ENCODE assay signal across 11 mouse cellular contexts in the genomic region with DNA sequence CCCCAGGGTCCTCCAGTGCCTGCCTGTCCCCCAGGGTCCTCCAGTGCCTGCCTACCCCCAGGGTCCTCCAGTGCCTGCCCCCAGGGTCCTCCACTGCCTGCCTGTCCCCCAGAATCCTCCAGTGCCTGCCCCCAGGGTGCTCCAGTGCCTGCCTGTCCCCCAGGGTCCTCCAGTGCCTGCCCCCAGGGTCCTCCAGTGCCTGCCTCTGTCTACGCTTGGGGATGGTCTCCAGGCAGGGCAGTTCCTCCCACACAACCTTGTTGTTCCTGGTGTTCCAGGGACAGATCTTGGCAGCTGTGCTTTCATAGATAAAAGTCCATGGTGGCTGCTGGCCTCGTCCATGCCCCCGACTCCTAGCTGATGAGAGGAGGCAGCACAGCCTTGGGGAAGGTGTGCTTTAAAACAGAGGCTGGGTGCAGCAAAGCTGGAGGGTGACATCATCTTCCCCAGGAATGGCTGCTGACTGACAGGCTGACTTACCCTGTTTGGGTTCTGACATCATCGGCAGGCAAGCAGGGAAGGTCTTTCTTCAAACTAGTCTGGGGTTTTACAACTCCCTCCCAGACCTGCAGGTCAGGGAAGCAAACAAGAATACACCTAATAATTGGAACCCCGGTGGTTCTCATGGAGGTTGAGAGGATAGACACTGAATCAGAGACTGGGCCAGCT. TPM values are rescaled to one million over a fixed set of nuclear protein-coding genes. Genes with fewer than 3 reads are reported as not detected.
DNase-seq lines count a peak whose midpoint lies in the region; ATAC-seq and TF ChIP-seq lines count a peak whose summit lies in the region.
"Had no signal": no experiment of that assay in that cellular context is flagged by ENCODE, and none has a peak within 500 bp of the region (broad histone marks: within the 10 kb centered on the region; RNA-seq: fewer than 3 reads in every experiment).

No protein-coding gene starts in this region.

- no peaks in the 10 kb centered on the region for H3K36me3 ChIP-seq in heart, postnatal 0 days (replicated peaks; ENCODE audit: control insufficient read depth, insufficient read depth, low read length)
- H3K36me3 ChIP-seq in embryonic facial prominence, embryonic 13.5 days = no peaks in the 10 kb centered on the region
- no peaks in the 10 kb centered on the region for H3K36me3 ChIP-seq in hindbrain, embryonic 16.5 days (ENCODE audit: control insufficient read depth, insufficient read depth, low read length)
- no peaks in the 10 kb centered on the region for H3K36me3 ChIP-seq in neural tube, embryonic 13.5 days
- H3K36me3 ChIP-seq: kidney, embryonic 15.5 days; lung, embryonic 15.5 days had no signal

- H3K4me1 ChIP-seq in heart, postnatal 0 days (ENCODE audit: control insufficient read depth, insufficient read depth) = peaks cover 34% of the 10 kb centered on the region
- peaks cover 21% of the 10 kb centered on the region for H3K4me1 ChIP-seq in embryonic facial prominence, embryonic 13.5 days
- peaks cover 22% of the 10 kb centered on the region for H3K4me1 ChIP-seq in hindbrain, embryonic 16.5 days (ENCODE audit: control insufficient read depth, insufficient read depth, low read depth, low read length)
- peaks cover 69% of the 10 kb centered on the region for H3K4me1 ChIP-seq in neural tube, embryonic 13.5 days (replicated peaks)

- H3K4me3 ChIP-seq in heart, postnatal 0 days (ENCODE audit: low read depth, low read length) = no peak overlapping the region
- no peak overlapping the region for H3K4me3 ChIP-seq in embryonic facial prominence, embryonic 13.5 days
- H3K4me3 ChIP-seq in hindbrain, embryonic 16.5 days (ENCODE audit: low read length) = no peak overlapping the region
- H3K4me3 ChIP-seq in neural tube, embryonic 13.5 days = no peak overlapping the region
- H3K4me3 ChIP-seq: heart, adult 2 months; kidney, embryonic 15.5 days; lung, embryonic 15.5 days had no signal

- H3K9ac ChIP-seq in heart, postnatal 0 days (replicated peaks; ENCODE audit: low read depth, low read length) = no peak overlapping the region
- 0 out of 2 replicates have a peak overlapping the region, but pooled peaks have one; percentile 4 for H3K9ac ChIP-seq in embryonic facial prominence, embryonic 13.5 days
- no peak overlapping the region for H3K9ac ChIP-seq in hindbrain, embryonic 16.5 days (ENCODE audit: low read depth, low read length)
- H3K9ac ChIP-seq in neural tube, embryonic 13.5 days = no peak overlapping the region
- H3K9ac ChIP-seq: kidney, embryonic 15.5 days; lung, embryonic 15.5 days had no signal

- H3K9me3 ChIP-seq in heart, postnatal 0 days (replicated peaks; ENCODE audit: control insufficient read depth, low read length) = no peaks in the 10 kb centered on the region
- H3K9me3 ChIP-seq in embryonic facial prominence, embryonic 13.5 days = no peaks in the 10 kb centered on the region
- H3K9me3 ChIP-seq in hindbrain, embryonic 16.5 days (ENCODE audit: control insufficient read depth, low read length) = no peaks in the 10 kb centered on the region
- H3K9me3 ChIP-seq in neural tube, embryonic 13.5 days = no peaks in the 10 kb centered on the region
- H3K9me3 ChIP-seq: kidney, embryonic 15.5 days; lung, embryonic 15.5 days had no signal

- no peak overlapping the region; the same call in 1 of the 2 replicates for H3K27ac ChIP-seq in heart, postnatal 0 days (ENCODE audit: low read depth)
- no peak overlapping the region for H3K27ac ChIP-seq in embryonic facial prominence, embryonic 13.5 days
- H3K27ac ChIP-seq in hindbrain, embryonic 16.5 days (ENCODE audit: low read depth, low read length) = peak overlapping the region; percentile 78
- peak overlapping the region; percentile 78 for H3K27ac ChIP-seq in neural tube, embryonic 13.5 days (replicated peaks)
- H3K27ac ChIP-seq: heart, adult 2 months; kidney, embryonic 15.5 days; lung, embryonic 15.5 days had no signal

- TF ChIP-seq EP300 in heart, postnatal 0 days (IDR thresholded peaks at IDR 0.05; ENCODE audit: low read depth) = no peak

- peak; percentile 49 for DNase-seq in heart, postnatal 0 days (ENCODE audit: low spot score)
- no peak for DNase-seq in heart, postnatal 14 days
- DNase-seq in ovary, adult 18-20 months (ENCODE audit: low spot score) = no peak
- no peak for DNase-seq in lung, postnatal 4 days
- DNase-seq: heart, adult 2 months had no signal

- ATAC-seq in heart, postnatal 0 days (ENCODE audit: insufficient read depth, low read depth) = peak; percentile 69
- ATAC-seq in embryonic facial prominence, embryonic 13.5 days (ENCODE audit: insufficient number of reproducible peaks, insufficient read depth, low FRiP score, low TSS enrichment, low read depth) = no peak
- no peak for ATAC-seq in hindbrain, embryonic 16.5 days
- no peak for ATAC-seq in neural tube, embryonic 13.5 days (ENCODE audit: low read depth)
- ATAC-seq in granulocyte monocyte progenitor cell, adult 5-6 weeks (replicated peaks; ENCODE audit: poor library complexity, severe bottlenecking) = no peak

- 26% methylated on average over 5 of the region's 5 CpGs for WGBS in heart, postnatal 0 days
- WGBS in embryonic facial prominence, embryonic 13.5 days = 62% methylated on average over 5 of the region's 5 CpGs
- 29% methylated on average over 5 of the region's 5 CpGs for WGBS in hindbrain, embryonic 16.5 days
- 53% methylated on average over 5 of the region's 5 CpGs for WGBS in neural tube, embryonic 13.5 days

- H3K27me3 ChIP-seq in heart, postnatal 0 days (ENCODE audit: control insufficient read depth, insufficient read depth, low read length) = peaks cover 9% of the 10 kb centered on the region; the same call in 1 of the 2 replicates
- H3K27me3 ChIP-seq in embryonic facial prominence, embryonic 13.5 days = peaks cover 4% of the 10 kb centered on the region; the same call in 1 of the 2 replicates
- no peaks in the 10 kb centered on the region for H3K27me3 ChIP-seq in hindbrain, embryonic 16.5 days (replicated peaks; ENCODE audit: control insufficient read depth, insufficient read depth, low read length)
- peaks cover 9% of the 10 kb centered on the region; the same call in 1 of the 2 replicates for H3K27me3 ChIP-seq in neural tube, embryonic 13.5 days

- intact Hi-C loops in heart, postnatal 14 days (cut with DNase I) = no loop called here

- TF ChIP-seq CTCF in heart, postnatal 0 days (IDR thresholded peaks at IDR 0.05; ENCODE audit: low read depth) = no peak

- H3K4me2 ChIP-seq in heart, postnatal 0 days (ENCODE audit: low read depth, low read length) = no peak overlapping the region
- H3K4me2 ChIP-seq in embryonic facial prominence, embryonic 13.5 days = no peak overlapping the region
- no peak overlapping the region for H3K4me2 ChIP-seq in hindbrain, embryonic 16.5 days (ENCODE audit: low read length)
- no peak overlapping the region for H3K4me2 ChIP-seq in neural tube, embryonic 13.5 days
- H3K4me2 ChIP-seq: kidney, embryonic 15.5 days; lung, embryonic 15.5 days had no signal

RNA-seq across cellular contexts. Expression of gene Sox8, which starts 9.8 kb away (rescaled TPM):
- not detected in 2 replicates for total RNA-seq in heart, postnatal 0 days (2014; rRNA removed; ENCODE audit: low replicate concordance)
- 0.11 and 0.37 TPM in 2 replicates for polyA plus RNA-seq in heart, postnatal 0 days (2015; fragmentation: Nextera tagmentation; extraction: Ambion mirVana)
- total RNA-seq in heart, postnatal 14 days (2021) = under 1 TPM; 0.56 to 0.67 TPM
- 9.1 and 11.1 TPM in 2 replicates for polyA plus RNA-seq in embryonic facial prominence, embryonic 13.5 days (2015; fragmentation: Nextera tagmentation; extraction: Ambion mirVana)
- 24.2 and 25.1 TPM in 2 replicates for polyA plus RNA-seq in hindbrain, embryonic 16.5 days (2015; fragmentation: Nextera tagmentation; extraction: Ambion mirVana)
- 10.8 and 11.6 TPM in 2 replicates for polyA plus RNA-seq in neural tube, embryonic 13.5 days (2015; fragmentation: Nextera tagmentation; extraction: Ambion mirVana)
- total RNA-seq in granulocyte monocyte progenitor cell, adult 5-6 weeks (2014; fragmentation: Nextera tagmentation) = 1.1 TPM in 1 of 2 replicates, not detected in the other
- not detected in 2 replicates for total RNA-seq in granulocyte monocyte progenitor cell, adult 5-6 weeks (2017)

RNA-seq across cellular contexts. Expression of gene Lmf1, which starts 18.2 kb away (rescaled TPM):
- total RNA-seq in heart, postnatal 0 days (2014; rRNA removed; ENCODE audit: low replicate concordance) = 44.9 and 52.8 TPM in 2 replicates
- polyA plus RNA-seq in heart, postnatal 0 days (2015; fragmentation: Nextera tagmentation; extraction: Ambion mirVana) = 30.6 and 34.3 TPM in 2 replicates
- 10 to 100 TPM; 26.2 to 28.0 TPM for total RNA-seq in heart, postnatal 14 days (2021)
- 28.7 and 33.8 TPM in 2 replicates for polyA plus RNA-seq in embryonic facial prominence, embryonic 13.5 days (2015; fragmentation: Nextera tagmentation; extraction: Ambion mirVana)
- polyA plus RNA-seq in hindbrain, embryonic 16.5 days (2015; fragmentation: Nextera tagmentation; extraction: Ambion mirVana) = 27.7 and 28.2 TPM in 2 replicates
- polyA plus RNA-seq in neural tube, embryonic 13.5 days (2015; fragmentation: Nextera tagmentation; extraction: Ambion mirVana) = 24.9 and 26.2 TPM in 2 replicates
- 34.0 and 36.8 TPM in 2 replicates for total RNA-seq in granulocyte monocyte progenitor cell, adult 5-6 weeks (2014; fragmentation: Nextera tagmentation)
- 6.9 and 10.7 TPM in 2 replicates for total RNA-seq in granulocyte monocyte progenitor cell, adult 5-6 weeks (2017)

Comparison
In these comparisons a context has a peak if more than half of its experiments do, and no peak if none do; other contexts are left out.
1. H3K27ac ChIP-seq: peak in hindbrain, embryonic 16.5 days (single experiment) and neural tube, embryonic 13.5 days (single experiment); none in heart, postnatal 0 days (single experiment) and embryonic facial prominence, embryonic 13.5 days (single experiment).